Mouse (Mus musculus) neural tube, embryonic 15.5 days (tissue): ENCODE measurements around the gene Slc16a3. TPM values are rescaled to one million over a fixed set of nuclear protein-coding genes. Genes with fewer than 3 reads are reported as not detected.

ENCODE experiments used
- ATAC-seq: fragments of 200-750 bp; cut with Nextera tagmentation; 2 replicates; pipeline ENCODE4 v1.8.0; 2017; ENCODE audit warnings: mild to moderate bottlenecking, moderate TSS enrichment, moderate library complexity; ENCODE audit not compliant: low FRiP score
- H3K27ac ChIP-seq: fragments of 300-500 bp; sonication (generic); replicated peaks from 2 replicates; pipeline ENCODE4 v1.5.1; 2015; ENCODE audit warnings: mild to moderate bottlenecking, inconsistent platforms
- H3K27me3 ChIP-seq: fragments of 300-500 bp; sonication (generic); replicated peaks from 2 replicates; pipeline ENCODE4 v1.6.1; 2015; ENCODE audit warnings: inconsistent platforms
- H3K36me3 ChIP-seq: fragments of 300-500 bp; sonication (generic); 2 replicates; pipeline ENCODE4 v1.6.1; 2015; ENCODE audit warnings: inconsistent platforms
- H3K4me1 ChIP-seq: fragments of 300-500 bp; sonication (generic); 2 replicates; pipeline ENCODE4 v1.6.1; 2015; ENCODE audit warnings: inconsistent platforms
- H3K4me2 ChIP-seq: fragments of 300-500 bp; sonication (generic); 2 replicates; pipeline ENCODE4 v1.6.1; 2015; ENCODE audit warnings: inconsistent platforms, mild to moderate bottlenecking, moderate library complexity
- H3K4me3 ChIP-seq: fragments of 300-500 bp; sonication (generic); replicated peaks from 2 replicates; pipeline ENCODE4 v1.5.1; 2015; ENCODE audit warnings: mild to moderate bottlenecking, inconsistent platforms
- H3K9ac ChIP-seq: fragments of 300-500 bp; sonication (generic); replicated peaks from 2 replicates; pipeline ENCODE4 v1.6.1; 2015; ENCODE audit warnings: mild to moderate bottlenecking, inconsistent platforms
- H3K9me3 ChIP-seq: fragments of 300-500 bp; sonication (generic); replicated peaks from 2 replicates; pipeline ENCODE4 v1.6.1; 2016; ENCODE audit warnings: inconsistent platforms
- WGBS: fragments of 180-500 bp; shearing (Covaris S2); methylation state at CpG from one replicate; pipeline ENCODE4 v1.1.7; 2015; ENCODE audit warnings: mixed read lengths; 5-methylcytosine and 5-hydroxymethylcytosine counted together
- polyA plus RNA-seq: library from polyadenylated mRNA; unstranded; fragments of >200 nt; fragmentation: Nextera tagmentation; extraction: Ambion mirVana; gene quantifications from 2 replicates; pipeline ENCODE4 v1.2.1, GENCODE M21; 2015

Slc16a3 gene
- polyA plus RNA-seq, 1 experiment from 2014 or later: 11.3 TPM

DNA sequence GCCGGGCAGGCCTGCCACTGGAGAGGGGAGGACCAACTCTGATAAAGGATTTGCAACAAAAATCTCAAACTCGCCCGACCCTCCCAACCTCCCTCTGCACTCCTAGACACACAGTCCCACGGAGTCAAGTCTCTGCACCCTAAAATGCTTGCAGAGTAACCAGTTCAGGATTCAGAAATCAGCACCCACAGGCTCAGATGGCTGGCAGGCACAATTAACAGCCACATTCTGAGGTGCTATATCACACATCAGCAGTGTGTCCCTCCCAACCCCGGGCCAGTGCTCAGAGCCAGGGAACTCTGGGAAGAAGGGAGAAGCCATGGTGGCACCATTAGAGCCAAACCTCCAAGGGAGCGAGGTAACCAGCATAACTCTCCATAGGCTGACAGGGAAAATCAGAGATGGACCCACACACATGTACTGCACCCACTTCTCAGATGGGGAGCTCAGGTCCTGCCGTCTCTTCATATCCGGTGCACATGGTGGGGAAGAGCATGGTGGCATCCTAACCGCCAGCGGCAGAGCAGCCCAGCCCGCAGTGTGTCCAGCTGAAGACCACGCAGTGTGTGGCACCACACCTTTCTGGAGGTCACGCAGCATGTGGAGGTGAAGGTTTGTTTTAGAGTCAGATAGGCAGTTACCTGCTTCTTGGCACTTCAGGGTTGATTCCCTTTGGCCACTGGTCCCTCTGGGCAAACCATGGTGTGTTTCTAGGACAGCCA is 13.9 kb downstream of the Slc16a3 start:
- 94% methylated on average over 13 of the region's 13 CpGs for WGBS
- Histone ChIP-seq H3K4me3 (no peak overlapping the region), H3K9me3 (no peaks in the 10 kb centered on the region), H3K27me3 (no peaks in the 10 kb centered on the region), H3K4me1 (0 out of 2 replicates have a peak, but pooled peaks cover 13% of the 10 kb centered on the region), H3K27ac (no peak overlapping the region), H3K9ac (no peak overlapping the region), H3K4me2 (no peak overlapping the region), H3K36me3 (peaks cover 82% of the 10 kb centered on the region)
- no peak for ATAC-seq

DNA sequence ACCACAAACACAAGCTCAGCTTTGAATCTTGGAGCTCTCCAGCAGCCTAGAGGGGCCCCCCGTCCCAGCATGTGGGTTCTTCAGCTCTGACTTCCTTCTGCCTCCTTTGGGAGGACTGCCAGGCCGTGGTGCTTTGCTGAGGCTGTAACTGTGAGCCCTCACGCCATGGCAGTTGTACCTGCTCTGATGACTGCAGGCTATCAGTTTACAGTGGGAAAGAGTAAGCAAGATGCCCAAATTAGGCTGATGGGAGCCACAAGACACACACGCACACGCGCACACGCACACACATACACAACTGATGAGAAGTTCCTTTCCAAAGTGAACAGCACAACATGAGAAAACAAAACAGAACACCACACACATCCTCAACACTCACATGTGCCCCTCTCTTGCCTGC is 14.6 kb downstream of the Slc16a3 start:
- Histone ChIP-seq H3K36me3 (peaks cover 83% of the 10 kb centered on the region), H3K4me1 (0 out of 2 replicates have a peak, but pooled peaks cover 13% of the 10 kb centered on the region), H3K27me3 (no peaks in the 10 kb centered on the region), H3K27ac (no peak overlapping the region), H3K4me2 (no peak overlapping the region), H3K4me3 (no peak overlapping the region), H3K9ac (no peak overlapping the region), H3K9me3 (no peaks in the 10 kb centered on the region)
- no peak for ATAC-seq
- 89% methylated on average over 7 of the region's 7 CpGs for WGBS

DNA sequence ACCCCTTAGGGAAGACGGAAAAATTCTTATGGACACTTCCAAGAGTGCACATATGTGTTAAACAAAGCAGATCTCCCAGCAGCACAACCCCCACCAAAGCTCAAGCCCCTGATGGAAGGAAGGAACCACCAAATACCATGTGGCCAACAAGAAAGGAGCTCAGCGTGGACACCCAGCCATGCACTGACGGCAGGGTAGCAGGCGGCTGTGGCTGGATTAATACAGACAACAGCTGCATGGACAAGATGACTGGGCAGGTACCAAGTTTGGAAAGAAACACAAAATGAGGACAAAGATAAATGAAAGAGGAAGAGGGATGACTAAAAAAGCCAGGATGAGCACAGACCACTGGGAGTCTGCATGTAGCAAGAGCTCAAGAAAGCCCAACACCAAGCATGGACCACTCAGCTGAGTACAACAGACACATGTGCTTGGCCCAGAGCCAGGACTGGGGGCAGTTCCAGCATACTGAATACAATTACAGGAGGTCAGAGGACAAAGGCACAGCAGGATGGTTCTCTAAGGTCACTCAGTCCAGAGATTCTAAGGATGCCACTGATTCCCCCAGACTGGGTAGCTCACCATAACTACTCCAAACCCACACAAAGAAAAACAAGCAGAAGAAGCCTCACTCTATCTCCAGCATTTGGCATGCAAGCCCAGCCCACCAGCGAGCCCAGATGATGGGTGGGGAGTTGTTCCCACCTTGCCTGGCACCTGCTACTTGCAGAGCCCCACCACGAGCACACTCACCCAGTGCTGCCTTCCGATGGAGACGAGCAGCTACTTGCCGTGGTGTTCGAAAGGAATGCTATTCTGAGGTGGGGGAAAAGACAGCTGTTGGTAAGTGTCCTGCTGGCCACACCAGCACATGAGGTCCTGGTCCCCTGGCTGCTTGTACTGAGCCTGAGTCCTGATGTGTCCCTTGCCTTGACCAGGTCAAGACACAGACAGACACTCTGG is 16.2 kb downstream of the Slc16a3 start:
- no peak for ATAC-seq
- Histone ChIP-seq H3K4me3 (no peak overlapping the region), H3K4me2 (no peak overlapping the region), H3K36me3 (peaks cover 92% of the 10 kb centered on the region), H3K9me3 (no peaks in the 10 kb centered on the region), H3K9ac (no peak overlapping the region), H3K27me3 (no peaks in the 10 kb centered on the region), H3K27ac (no peak overlapping the region), H3K4me1 (0 out of 2 replicates have a peak, but pooled peaks cover 13% of the 10 kb centered on the region)
- WGBS: 77% methylated on average over 10 of the region's 10 CpGs

DNA sequence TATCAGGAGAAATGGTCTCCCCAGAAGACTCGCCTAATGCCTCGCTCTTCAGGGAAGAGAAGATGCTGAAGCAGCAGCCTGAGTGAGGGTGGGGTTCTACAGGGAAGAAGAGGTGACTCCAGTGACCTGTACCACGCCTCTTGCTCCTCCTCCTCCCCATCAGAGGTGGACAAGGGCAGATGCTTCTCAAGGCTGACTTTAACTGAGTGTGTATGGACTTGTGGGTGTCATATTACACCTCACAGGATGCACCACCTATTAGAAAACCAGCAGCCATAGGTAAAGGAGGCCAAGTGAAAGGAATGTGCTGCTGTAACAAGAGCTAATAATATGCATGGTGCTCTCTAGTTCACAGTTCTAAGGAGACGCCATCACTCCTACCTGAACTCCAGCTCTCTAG is 17.3 kb downstream of the Slc16a3 start:
- Histone ChIP-seq H3K4me1 (0 out of 2 replicates have a peak, but pooled peaks cover 13% of the 10 kb centered on the region), H3K4me3 (no peak overlapping the region), H3K27me3 (no peaks in the 10 kb centered on the region), H3K4me2 (no peak overlapping the region), H3K9me3 (no peaks in the 10 kb centered on the region), H3K27ac (no peak overlapping the region), H3K36me3 (peaks cover 98% of the 10 kb centered on the region), H3K9ac (no peak overlapping the region)
- WGBS: 84% methylated on average over 4 of the region's 4 CpGs
- no peak for ATAC-seq

DNA sequence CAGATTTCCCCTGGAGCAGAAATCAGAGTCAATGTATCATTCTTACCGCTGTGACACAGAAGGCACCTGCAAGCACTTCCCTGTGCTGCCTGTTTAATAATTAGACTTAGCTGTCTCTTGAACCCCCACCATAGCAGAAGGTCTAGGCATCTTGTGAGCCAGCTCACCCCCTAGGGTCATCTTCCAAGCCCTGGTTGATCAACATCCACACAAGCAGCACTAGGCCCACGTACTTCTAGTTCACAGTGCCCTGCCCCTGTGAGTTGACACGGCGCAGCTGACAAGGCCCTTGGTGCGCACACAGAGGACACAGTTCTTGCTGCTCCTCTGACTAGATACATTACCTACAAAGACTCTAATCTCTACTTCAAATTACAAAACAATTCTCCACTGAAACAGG is 21.5 kb downstream of the Slc16a3 start:
- no peak overlapping the region for H3K9ac ChIP-seq
- H3K4me1 ChIP-seq: peaks cover 12% of the 10 kb centered on the region; the same call in 1 of the 2 replicates
- H3K9me3 ChIP-seq: no peaks in the 10 kb centered on the region
- H3K27me3 ChIP-seq: no peaks in the 10 kb centered on the region
- no peak overlapping the region for H3K4me3 ChIP-seq
- peaks cover 97% of the 10 kb centered on the region for H3K36me3 ChIP-seq
- H3K4me2 ChIP-seq: no peak overlapping the region
- WGBS: 94% methylated on average over 5 of the region's 5 CpGs
- H3K27ac ChIP-seq: no peak overlapping the region
- ATAC-seq: no peak

DNA sequence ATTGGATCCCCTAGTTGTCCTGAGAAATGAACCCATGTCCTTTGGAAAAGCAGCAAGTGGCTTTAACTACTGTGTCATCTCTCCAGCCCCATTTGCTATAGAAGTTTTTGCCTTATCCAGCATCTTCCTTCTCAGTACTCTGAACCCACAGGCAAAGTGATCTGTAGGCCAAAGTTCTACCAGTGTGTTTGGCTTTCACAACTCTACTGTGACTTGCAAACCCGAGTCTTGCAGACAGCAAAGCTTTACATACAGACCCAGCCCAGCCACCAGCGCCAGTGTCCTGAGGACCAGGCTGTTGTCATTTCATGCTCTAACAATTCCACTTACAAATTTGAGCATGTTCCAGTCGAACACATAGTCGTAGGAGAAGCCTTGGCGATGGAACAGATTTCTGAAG is 23.0 kb downstream of the Slc16a3 start:
- Histone ChIP-seq H3K4me2 (no peak overlapping the region), H3K9me3 (no peaks in the 10 kb centered on the region), H3K27me3 (no peaks in the 10 kb centered on the region), H3K4me3 (no peak overlapping the region), H3K4me1 (peaks cover 4% of the 10 kb centered on the region; the same call in 1 of the 2 replicates), H3K27ac (no peak overlapping the region), H3K36me3 (peaks cover 93% of the 10 kb centered on the region), H3K9ac (no peak overlapping the region)
- no peak for ATAC-seq
- 93% methylated on average over 5 of the region's 5 CpGs for WGBS

DNA sequence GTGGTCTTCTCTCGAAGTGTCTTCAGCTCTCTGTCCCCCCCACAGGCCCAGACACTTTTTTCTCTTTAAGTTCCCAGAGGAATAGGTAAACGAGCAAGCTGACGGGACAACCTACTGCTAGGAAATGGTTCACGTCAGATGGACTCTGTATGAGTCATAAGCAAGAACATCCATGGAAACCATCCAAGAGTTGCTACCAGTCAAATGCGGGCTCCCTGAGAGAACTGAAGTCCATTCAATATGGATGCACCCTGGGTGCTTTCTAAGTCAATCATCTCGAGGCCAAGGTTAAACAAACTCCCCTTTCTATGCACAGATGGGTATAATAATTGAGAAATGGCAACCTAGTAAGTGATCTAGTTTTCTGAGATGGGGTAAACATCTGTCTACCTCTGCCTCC is 25.0 kb downstream of the Slc16a3 start:
- Histone ChIP-seq H3K9ac (no peak overlapping the region), H3K27me3 (no peaks in the 10 kb centered on the region), H3K4me3 (no peak overlapping the region), H3K27ac (no peak overlapping the region), H3K9me3 (no peaks in the 10 kb centered on the region), H3K4me1 (peaks cover 5% of the 10 kb centered on the region; the same call in 1 of the 2 replicates), H3K4me2 (no peak overlapping the region), H3K36me3 (peaks cover 85% of the 10 kb centered on the region)
- WGBS: 78% methylated on average over 6 of the region's 6 CpGs
- no peak for ATAC-seq

DNA sequence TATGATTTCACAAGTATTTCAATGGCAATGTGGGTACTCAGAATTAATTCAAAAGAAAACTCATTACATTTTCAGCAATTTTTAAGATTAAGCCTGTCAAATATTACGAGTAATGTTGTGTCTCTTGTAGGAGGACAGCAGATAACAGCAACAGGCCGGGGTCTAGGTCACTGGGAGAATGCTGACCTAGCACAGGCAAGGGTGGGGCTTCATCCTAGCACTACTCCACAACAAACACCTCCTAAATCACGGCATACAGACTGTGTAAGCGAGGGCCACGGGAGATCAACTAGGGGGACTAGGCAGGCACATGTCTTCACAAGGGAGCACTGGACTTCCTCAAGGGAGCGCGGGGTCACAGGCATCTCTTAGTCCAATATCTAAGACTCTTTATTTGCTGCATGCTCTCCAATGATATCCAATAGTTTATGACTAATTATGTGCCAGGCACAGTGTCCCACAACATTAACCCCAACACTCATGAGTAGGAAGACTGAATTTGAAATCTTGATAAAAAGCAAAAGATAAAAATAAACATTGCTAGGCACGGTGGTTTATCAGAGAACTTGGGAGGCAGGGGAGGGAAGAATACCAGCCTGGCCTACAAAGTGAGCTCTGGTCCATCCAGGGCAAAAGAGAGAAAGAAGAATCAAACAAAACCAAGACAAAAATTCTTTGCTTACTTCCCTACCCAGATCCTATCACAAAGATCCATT is 31.6 kb downstream of the Slc16a3 start:
- Histone ChIP-seq H3K9ac (no peak overlapping the region), H3K4me3 (no peak overlapping the region), H3K4me2 (no peak overlapping the region), H3K36me3 (peaks cover 70% of the 10 kb centered on the region), H3K4me1 (peaks cover 12% of the 10 kb centered on the region), H3K9me3 (no peaks in the 10 kb centered on the region), H3K27me3 (no peaks in the 10 kb centered on the region), H3K27ac (no peak overlapping the region)
- 87% methylated on average over 8 of the region's 8 CpGs for WGBS
- ATAC-seq: no peak

DNA sequence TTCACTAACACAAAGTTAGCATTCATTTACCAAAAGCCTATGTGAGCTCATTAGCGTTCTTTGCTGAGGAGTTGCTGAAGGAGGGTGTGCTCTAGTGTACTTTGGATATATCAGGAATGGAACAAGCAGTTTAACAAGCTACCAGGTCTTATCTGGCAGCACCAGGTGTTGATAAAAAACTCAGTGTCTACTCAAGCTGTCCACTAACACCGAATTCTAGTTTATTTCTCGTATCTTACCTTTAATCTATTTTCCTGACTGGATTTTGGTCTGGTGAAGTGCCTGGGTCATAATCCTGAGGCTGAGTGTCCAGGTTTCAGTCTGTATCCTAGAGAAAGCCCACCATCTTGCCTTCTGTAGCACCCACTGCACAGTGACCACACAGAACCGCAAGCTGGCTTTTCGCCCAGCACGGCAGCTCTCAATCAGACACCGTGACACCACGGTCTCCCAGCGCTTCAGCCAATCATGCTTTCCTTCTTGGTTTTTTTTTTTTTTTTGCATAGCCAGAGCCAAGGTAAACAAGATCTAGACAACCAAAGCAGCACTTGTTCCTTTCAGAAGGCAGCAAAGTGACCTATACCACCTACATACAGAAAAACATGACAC is 32.3 kb downstream of the Slc16a3 start:
- H3K27ac ChIP-seq: no peak overlapping the region
- peaks cover 67% of the 10 kb centered on the region for H3K36me3 ChIP-seq
- H3K9ac ChIP-seq: no peak overlapping the region
- H3K4me1 ChIP-seq: peaks cover 14% of the 10 kb centered on the region
- 85% methylated on average over 9 of the region's 9 CpGs for WGBS
- H3K4me3 ChIP-seq: no peak overlapping the region
- H3K9me3 ChIP-seq: no peaks in the 10 kb centered on the region
- ATAC-seq: no peak
- no peaks in the 10 kb centered on the region for H3K27me3 ChIP-seq
- H3K4me2 ChIP-seq: no peak overlapping the region

DNA sequence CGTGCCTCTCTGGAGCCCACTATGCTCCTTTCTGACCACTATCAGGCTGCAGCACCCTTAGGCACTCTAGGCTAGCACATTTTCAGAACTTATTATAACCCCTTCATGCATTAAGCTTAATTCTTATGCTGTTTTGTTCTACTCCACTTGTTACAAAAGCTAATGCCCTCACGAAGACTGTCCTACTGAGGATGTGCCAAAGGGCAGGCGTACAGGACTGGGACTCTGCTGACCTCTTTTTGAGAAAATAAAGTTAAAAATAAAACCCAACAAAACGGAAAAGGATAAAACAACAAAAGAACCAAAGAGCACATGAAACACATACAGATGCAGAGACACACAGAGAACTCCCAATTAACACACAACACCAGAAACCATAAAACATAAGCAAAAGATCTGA is 33.4 kb downstream of the Slc16a3 start:
- no peak overlapping the region for H3K4me2 ChIP-seq
- H3K4me3 ChIP-seq: no peak overlapping the region
- no peak for ATAC-seq
- no peaks in the 10 kb centered on the region for H3K9me3 ChIP-seq
- 90% methylated on average over 4 of the region's 4 CpGs for WGBS
- H3K36me3 ChIP-seq: peaks cover 71% of the 10 kb centered on the region
- H3K27me3 ChIP-seq: no peaks in the 10 kb centered on the region
- H3K4me1 ChIP-seq: peaks cover 22% of the 10 kb centered on the region
- no peak overlapping the region for H3K9ac ChIP-seq
- no peak overlapping the region for H3K27ac ChIP-seq

DNA sequence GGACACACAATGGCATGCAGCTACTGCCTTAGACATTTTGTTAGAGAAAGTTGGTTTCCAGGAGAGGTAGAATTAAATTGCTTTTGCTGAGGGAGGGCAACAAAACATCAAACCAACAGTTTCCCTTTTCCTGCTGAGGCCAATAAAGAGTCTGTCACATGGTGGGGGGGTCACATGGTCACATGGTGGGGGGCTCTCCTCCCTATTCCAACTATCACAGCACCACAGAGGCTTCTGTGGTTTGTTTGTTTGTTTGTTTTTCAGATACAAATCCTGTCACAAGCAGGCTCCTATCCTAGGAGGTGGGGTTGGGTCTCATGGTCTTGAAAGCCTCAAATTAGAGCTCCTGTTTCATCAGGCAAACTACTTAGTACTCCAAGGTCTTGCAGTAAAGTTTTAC is 34.2 kb downstream of the Slc16a3 start:
- Histone ChIP-seq H3K4me2 (no peak overlapping the region), H3K4me3 (no peak overlapping the region), H3K4me1 (peaks cover 27% of the 10 kb centered on the region), H3K27ac (no peak overlapping the region), H3K9me3 (no peaks in the 10 kb centered on the region), H3K9ac (no peak overlapping the region), H3K36me3 (peaks cover 66% of the 10 kb centered on the region), H3K27me3 (no peaks in the 10 kb centered on the region)
- ATAC-seq: no peak
